Mouse (Mus musculus) heart, postnatal 25 days (tissue): ENCODE results near the gene Gm10803. TPM values are rescaled to one million over a fixed set of nuclear protein-coding genes. Genes with fewer than 3 reads are reported as not detected.

Source experiments
- DNase-seq: peaks from one replicate; pipeline ENCODE4 v3.0.0; 2022; ENCODE audit warnings: low spot score
- intact Hi-C: fragments of 180-260 bp; cut with DNase I; formaldehyde crosslinking; loops from one replicate; pipeline ENCODE4 v1.15.1; 2025
- total RNA-seq, 2 experiments: library from RNA; stranded (reverse); gene quantifications; 2 replicates each; pipeline ENCODE4 v1.2.3; 2021

The Gm10803 gene
- total RNA-seq, 2 experiments from 2014 or later: not detected

DNA sequence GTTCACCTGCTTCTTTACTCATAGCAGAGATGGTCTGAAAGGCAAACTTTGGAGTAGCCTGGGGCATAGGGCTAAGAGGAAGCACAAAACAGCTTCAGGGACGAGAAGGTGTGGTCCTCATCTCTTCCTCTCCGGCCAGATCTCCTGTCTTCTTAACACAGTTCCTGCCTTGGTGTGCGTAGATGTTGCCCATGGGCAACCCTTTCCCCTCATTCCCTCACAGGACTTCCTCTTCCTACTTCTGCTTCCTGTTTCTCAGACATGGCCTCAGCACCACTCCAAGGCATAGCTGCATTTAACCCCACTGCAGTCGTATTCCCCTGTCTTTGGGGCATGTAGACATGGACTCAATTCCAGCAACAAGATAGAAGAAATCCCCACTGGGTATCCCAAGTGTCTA lies 29.5 kb downstream of the Gm10803 start:
- no peak for DNase-seq
- intact Hi-C loops: no loop called here

DNA sequence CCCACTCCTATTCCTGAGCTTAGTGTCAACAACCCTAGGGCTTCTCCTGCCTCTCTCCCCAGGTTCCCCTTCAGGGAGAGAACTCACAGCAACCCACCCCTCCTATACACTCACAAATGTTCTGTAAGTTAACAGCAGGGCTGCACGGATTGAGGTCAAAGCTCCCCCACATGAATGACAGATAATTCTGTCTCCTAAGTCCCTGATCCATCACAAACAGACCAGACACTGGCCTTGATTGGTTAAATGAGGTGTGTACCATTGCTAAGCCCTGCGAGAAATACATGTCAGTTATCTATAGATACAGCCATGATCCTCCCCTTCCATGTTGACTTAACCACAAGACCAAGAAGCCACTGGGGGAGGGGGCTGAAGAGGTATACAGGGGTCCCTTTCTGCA lies 31.3 kb downstream of the Gm10803 start:
- intact Hi-C loops: no loop called here
- no peak for DNase-seq

GRCm38 (mm10) chr2:93592164-93592790 lies 31.9 kb downstream of the Gm10803 start:
- DNase-seq: no peak

GRCm38 (mm10) chr2:93593121-93593520 lies 32.8 kb downstream of the Gm10803 start:
- DNase-seq: no peak
- intact Hi-C loops: no loop called here

More at GRCm38 (mm10) chr2:93592164-93592790, 31.9 kb downstream of the Gm10803 start:
- intact Hi-C loops: no loop called here

GRCm38 (mm10) chr2:93597145-93597544 lies 36.8 kb downstream of the Gm10803 start:
- DNase-seq: no peak
- intact Hi-C loops: no loop called here

GRCm38 (mm10) chr2:93599731-93600130 lies 39.4 kb downstream of the Gm10803 start:
- peak; percentile 21 for DNase-seq
- intact Hi-C loops: no loop called here

DNA sequence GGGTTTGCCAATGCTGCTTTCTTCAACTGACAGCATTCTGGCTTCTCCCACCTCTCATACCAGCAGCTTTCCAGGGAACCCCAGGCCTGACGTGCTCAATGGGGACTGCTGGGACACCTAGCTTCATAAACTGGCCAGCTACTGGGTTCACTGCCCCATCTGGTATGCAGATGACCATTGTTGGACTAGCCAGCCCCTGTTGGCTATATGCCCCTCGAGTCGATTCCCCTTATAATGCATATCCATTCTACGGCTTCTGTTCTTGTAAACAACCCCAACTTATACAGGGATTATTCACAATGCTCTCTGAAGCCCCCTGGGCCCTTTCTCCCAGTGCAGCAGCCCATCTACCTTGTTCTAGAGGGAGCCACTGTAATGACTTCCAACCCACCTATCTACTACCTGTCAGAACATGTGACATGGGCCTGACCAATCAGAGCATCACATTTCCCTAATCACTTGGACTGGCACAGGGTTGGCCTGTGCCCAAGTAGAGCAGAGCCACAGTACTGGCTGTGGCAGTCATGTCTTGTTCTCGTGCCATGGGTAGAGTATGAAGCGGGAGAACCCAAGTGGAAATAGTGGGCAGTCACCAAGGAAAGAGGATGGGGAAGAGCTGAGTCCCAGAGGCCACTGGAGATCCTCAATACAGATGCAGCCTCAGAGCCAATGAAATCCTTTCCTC lies 44.4 kb downstream of the Gm10803 start:
- no peak for DNase-seq
- intact Hi-C loops: no loop called here

- intact Hi-C loops: no loop called here
- DNase-seq: no peak
Measured at GRCm38 (mm10) chr2:93608800-93609199, 48.4 kb downstream of the Gm10803 start.

GRCm38 (mm10) chr2:93613020-93613419 lies 52.7 kb downstream of the Gm10803 start:
- DNase-seq: no peak
- intact Hi-C loops: no loop called here

Other genes starting within 250 kb of the Gm10803 start
- gene Tspan18, start 226.1 kb upstream of the Gm10803 start, total RNA-seq: 10 to 100 TPM; 15.6 to 18.9 TPM
- 10 to 100 TPM; 11.9 to 12.6 TPM for gene Cd82, start 97.4 kb upstream of the Gm10803 start, total RNA-seq
- gene Alx4, start 81.8 kb downstream of the Gm10803 start, total RNA-seq: under 1 TPM; 0.20 to 0.23 TPM